Mouse (Mus musculus): ENCODE results near the gene Smoc2. TPM values are rescaled to one million over a fixed set of nuclear protein-coding genes. Genes with fewer than 3 reads are reported as not detected.
A peak's percentile ranks its signal among the peaks of the same experiment; 100 is the strongest.

Gene Smoc2
- polyA plus RNA-seq, 1 experiment from 2014 or later, result 3.0 TPM

DNA sequence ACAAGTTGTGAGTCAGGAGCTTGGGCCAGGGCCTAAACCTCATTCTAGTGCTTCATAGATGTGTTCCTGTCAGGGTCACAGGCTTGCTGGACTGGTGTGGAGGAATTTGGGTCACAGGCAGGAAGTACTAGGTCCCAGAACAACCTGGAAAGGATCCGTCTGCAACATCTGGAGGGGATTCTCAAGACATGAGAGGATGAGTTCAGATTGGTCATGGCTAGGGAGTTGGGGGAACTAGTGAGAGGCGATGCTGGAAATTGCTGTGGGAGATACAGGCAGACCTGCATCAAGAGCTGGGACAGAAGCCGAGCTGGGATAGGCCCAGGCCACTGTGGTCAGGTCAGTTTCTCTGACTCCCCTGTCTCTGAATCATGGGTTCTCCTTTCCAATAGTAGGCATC is 15.8 kb downstream of the Smoc2 start:
- Histone ChIP-seq H3K9me3 (replicated peaks; ENCODE audit: control insufficient read depth, low read length, poor library complexity, severe bottlenecking) (no peaks in the 10 kb centered on the region), H3K4me3 (ENCODE audit: low read depth, low read length) (no peak overlapping the region), H3K27me3 (ENCODE audit: control insufficient read depth, insufficient read depth, low read depth, low read length) (no peaks in the 10 kb centered on the region), H3K27ac (ENCODE audit: low read length) (no peak overlapping the region), H3K4me2 (ENCODE audit: low read length) (no peak overlapping the region), H3K4me1 (ENCODE audit: control insufficient read depth, insufficient read depth, low read length) (no peaks in the 10 kb centered on the region), H3K36me3 (ENCODE audit: control insufficient read depth, insufficient read depth, low read length) (no peaks in the 10 kb centered on the region), H3K9ac (ENCODE audit: low read depth, low read length) (no peak overlapping the region)
- 89% methylated on average over 3 of the region's 3 CpGs for WGBS
- ATAC-seq, result no peak

DNA sequence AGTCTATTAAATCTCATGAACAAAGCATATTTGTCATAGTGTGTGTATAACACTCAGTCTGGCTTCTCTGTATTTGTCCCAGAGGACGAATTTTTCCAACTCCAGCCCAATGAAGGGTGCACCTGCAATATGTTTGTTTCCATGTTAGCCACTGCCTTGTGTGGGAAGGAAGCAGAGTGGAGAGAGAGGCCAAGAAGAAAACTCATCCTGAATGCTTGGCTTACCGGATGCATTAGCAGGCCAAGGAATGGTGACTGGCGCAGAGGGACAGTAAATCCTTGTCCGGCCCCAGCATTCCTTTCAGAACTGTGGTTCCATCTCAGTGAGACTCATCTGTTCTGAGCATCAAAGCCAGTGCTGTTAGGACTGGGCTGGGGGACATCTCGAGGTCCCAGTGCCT is 21.1 kb downstream of the Smoc2 start:
- H3K27me3 ChIP-seq (ENCODE audit: control insufficient read depth, insufficient read depth, low read depth, low read length), result no peaks in the 10 kb centered on the region
- WGBS, result 86% methylated on average over 5 of the region's 5 CpGs
- no peak overlapping the region for H3K4me3 ChIP-seq (ENCODE audit: low read depth, low read length)
- H3K4me1 ChIP-seq (ENCODE audit: control insufficient read depth, insufficient read depth, low read length), result no peaks in the 10 kb centered on the region; the same call in 1 of the 2 replicates
- H3K9ac ChIP-seq (ENCODE audit: low read depth, low read length), result no peak overlapping the region
- no peaks in the 10 kb centered on the region for H3K9me3 ChIP-seq (replicated peaks; ENCODE audit: control insufficient read depth, low read length, poor library complexity, severe bottlenecking)
- ATAC-seq, result no peak
- no peak overlapping the region for H3K4me2 ChIP-seq (ENCODE audit: low read length)
- H3K36me3 ChIP-seq (ENCODE audit: control insufficient read depth, insufficient read depth, low read length), result no peaks in the 10 kb centered on the region
- H3K27ac ChIP-seq (ENCODE audit: low read length), result no peak overlapping the region

DNA sequence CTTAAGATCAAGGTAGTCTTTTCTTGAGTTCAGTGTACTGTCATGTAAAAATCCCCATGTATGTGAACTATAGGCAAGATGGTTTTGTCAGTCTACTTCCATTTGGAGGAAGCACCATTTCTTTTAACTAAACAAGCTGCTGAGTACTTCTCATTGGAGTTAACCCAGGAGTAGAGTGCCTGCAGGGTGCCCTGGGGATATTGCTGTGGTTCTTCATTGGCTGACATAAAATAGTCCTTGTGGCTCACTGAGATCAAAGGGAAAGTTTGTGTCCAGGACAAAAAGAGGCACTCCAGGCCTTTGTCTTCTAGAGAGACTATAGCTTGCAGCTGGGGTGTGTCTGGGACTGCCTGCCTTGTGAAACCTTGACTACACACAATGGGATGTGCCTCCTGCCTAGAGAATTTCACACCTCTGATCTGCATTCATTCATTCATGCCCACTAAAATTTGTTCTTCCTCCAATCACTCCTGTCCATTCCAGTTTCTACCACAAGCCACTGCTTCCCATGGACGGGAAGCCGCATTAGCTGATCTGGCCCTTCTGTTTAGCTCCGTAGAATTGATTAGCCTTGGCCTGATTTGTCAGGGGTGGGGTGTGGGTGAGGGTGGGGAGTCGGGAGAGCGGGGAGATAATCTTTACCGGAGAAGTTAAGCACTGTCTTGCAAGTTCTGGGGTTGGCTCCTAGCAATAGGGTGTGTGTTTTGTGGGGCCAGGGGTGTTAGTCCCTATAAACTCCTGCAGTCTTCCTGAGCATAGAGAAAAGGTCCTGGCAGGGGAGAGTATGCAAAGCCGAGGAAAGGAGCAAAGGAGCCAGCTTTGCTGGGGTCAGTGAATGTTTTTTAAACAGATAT is 22.4 kb downstream of the Smoc2 start:
- H3K27ac ChIP-seq (ENCODE audit: low read length), result no peak overlapping the region
- no peak overlapping the region for H3K4me3 ChIP-seq (ENCODE audit: low read depth, low read length)
- 9% methylated on average over 7 of the region's 7 CpGs for WGBS
- H3K4me2 ChIP-seq (ENCODE audit: low read length), result no peak overlapping the region
- H3K4me1 ChIP-seq (ENCODE audit: control insufficient read depth, insufficient read depth, low read length), result no peaks in the 10 kb centered on the region; the same call in 1 of the 2 replicates
- no peak; the same call in none of the 2 replicates for ATAC-seq
- no peaks in the 10 kb centered on the region for H3K36me3 ChIP-seq (ENCODE audit: control insufficient read depth, insufficient read depth, low read length)
- no peak overlapping the region for H3K9ac ChIP-seq (ENCODE audit: low read depth, low read length)
- H3K9me3 ChIP-seq (replicated peaks; ENCODE audit: control insufficient read depth, low read length, poor library complexity, severe bottlenecking), result no peaks in the 10 kb centered on the region
- no peaks in the 10 kb centered on the region for H3K27me3 ChIP-seq (ENCODE audit: control insufficient read depth, insufficient read depth, low read depth, low read length)

DNA sequence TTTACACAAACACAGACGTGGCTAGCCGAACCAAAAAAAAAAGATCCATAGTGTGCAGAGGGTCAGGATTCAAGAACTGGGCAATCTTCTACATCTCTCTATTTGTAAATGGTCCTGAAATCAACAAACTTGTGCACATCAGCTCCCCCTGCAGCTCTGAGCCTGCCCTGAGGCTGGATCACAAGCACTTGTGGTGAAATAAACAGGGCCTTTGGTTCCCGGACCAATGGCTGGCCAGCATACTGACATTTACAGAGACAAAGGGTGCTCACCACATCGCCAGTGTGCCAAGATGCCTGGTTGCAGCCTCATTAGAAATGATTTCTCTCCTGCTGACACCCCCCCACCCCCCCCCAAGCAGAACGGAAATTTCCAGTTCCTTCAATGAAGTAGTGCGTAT is 23.1 kb downstream of the Smoc2 start:
- H3K4me1 ChIP-seq (ENCODE audit: control insufficient read depth, insufficient read depth, low read length), result no peaks in the 10 kb centered on the region; the same call in 1 of the 2 replicates
- ATAC-seq, result 0 out of 2 replicates have a peak, but pooled peaks have one; percentile 60
- H3K9ac ChIP-seq (ENCODE audit: low read depth, low read length), result no peak overlapping the region
- no peak overlapping the region for H3K4me2 ChIP-seq (ENCODE audit: low read length)
- H3K27ac ChIP-seq (ENCODE audit: low read length), result no peak overlapping the region
- WGBS, result 24% methylated on average over 6 of the region's 6 CpGs
- H3K36me3 ChIP-seq (ENCODE audit: control insufficient read depth, insufficient read depth, low read length), result no peaks in the 10 kb centered on the region
- H3K9me3 ChIP-seq (replicated peaks; ENCODE audit: control insufficient read depth, low read length, poor library complexity, severe bottlenecking), result no peaks in the 10 kb centered on the region
- no peak overlapping the region for H3K4me3 ChIP-seq (ENCODE audit: low read depth, low read length)
- H3K27me3 ChIP-seq (ENCODE audit: control insufficient read depth, insufficient read depth, low read depth, low read length), result no peaks in the 10 kb centered on the region

DNA sequence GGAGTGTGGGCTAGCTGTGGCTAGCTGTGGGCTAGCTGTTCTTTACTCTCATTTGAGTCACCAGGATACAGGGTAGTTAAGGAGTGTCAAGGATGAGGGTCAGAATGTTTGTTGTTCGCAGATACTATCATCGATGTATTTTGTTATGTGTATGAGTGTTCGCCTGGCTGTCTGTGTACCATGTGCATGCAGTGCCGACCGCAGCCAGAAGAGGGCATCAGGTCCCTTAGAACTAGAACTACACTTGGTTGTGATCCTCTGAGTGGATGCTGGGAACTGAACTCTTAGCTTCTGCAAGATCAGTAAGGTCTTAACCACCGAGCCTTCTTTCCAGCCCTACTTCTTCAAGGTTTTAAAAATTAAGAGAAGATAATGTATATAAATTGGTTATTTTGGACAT is 24.4 kb downstream of the Smoc2 start:
- no peak overlapping the region for H3K27ac ChIP-seq (ENCODE audit: low read length)
- H3K36me3 ChIP-seq (ENCODE audit: control insufficient read depth, insufficient read depth, low read length), result no peaks in the 10 kb centered on the region
- H3K4me2 ChIP-seq (ENCODE audit: low read length), result no peak overlapping the region
- WGBS, result 95% methylated on average over 6 of the region's 6 CpGs
- no peaks in the 10 kb centered on the region for H3K9me3 ChIP-seq (replicated peaks; ENCODE audit: control insufficient read depth, low read length, poor library complexity, severe bottlenecking)
- H3K4me3 ChIP-seq (ENCODE audit: low read depth, low read length), result no peak overlapping the region
- ATAC-seq, result no peak
- no peak overlapping the region for H3K9ac ChIP-seq (ENCODE audit: low read depth, low read length)
- H3K4me1 ChIP-seq (ENCODE audit: control insufficient read depth, insufficient read depth, low read length), result no peaks in the 10 kb centered on the region; the same call in 1 of the 2 replicates
- H3K27me3 ChIP-seq (ENCODE audit: control insufficient read depth, insufficient read depth, low read depth, low read length), result no peaks in the 10 kb centered on the region

DNA sequence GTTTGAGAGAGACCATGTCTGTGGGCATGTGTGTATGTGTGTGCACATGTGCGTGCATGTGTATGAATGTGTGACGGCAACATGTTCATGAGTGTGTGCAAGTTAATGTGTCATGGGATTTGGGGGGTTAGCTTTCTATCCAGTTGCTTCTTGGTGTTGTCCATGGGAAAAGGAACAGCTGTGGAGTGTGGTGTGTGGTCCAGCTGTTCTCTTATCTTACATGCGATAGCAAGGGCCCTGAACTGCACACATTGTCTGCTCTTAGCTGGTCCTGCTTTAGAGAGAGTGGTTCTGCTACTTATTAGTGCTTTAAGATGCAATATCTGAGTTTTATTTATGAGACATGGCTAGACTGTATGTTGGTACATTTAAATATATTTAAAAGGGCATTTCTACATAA is 30.6 kb downstream of the Smoc2 start:
- WGBS, result 97% methylated on average over 3 of the region's 3 CpGs
- Histone ChIP-seq H3K4me1 (ENCODE audit: control insufficient read depth, insufficient read depth, low read length) (no peaks in the 10 kb centered on the region), H3K27ac (ENCODE audit: low read length) (no peak overlapping the region), H3K4me2 (ENCODE audit: low read length) (no peak overlapping the region), H3K27me3 (ENCODE audit: control insufficient read depth, insufficient read depth, low read depth, low read length) (no peaks in the 10 kb centered on the region), H3K4me3 (ENCODE audit: low read depth, low read length) (no peak overlapping the region), H3K9me3 (replicated peaks; ENCODE audit: control insufficient read depth, low read length, poor library complexity, severe bottlenecking) (no peaks in the 10 kb centered on the region), H3K9ac (ENCODE audit: low read depth, low read length) (no peak overlapping the region), H3K36me3 (ENCODE audit: control insufficient read depth, insufficient read depth, low read length) (no peaks in the 10 kb centered on the region)
- no peak for ATAC-seq

DNA sequence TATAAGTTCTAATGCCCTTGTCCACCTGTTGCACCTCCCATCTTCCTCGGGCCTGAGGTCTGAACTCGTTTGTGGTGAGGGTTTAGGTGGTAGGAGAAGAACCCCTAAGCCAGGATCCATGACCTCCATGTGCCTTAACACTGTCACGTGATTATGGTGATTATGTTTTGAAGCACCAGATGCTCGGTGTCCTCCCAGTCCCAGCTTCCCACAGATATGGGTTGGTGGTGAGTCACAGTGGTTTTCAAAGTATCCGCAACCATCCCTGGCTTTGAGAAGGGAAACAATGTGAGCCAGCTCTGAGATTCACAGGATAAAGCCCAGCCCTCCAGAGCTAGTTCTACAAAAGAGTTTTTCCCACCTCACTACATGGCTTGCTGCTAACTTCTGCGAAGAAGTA is 33.1 kb downstream of the Smoc2 start:
- H3K9me3 ChIP-seq (replicated peaks; ENCODE audit: control insufficient read depth, low read length, poor library complexity, severe bottlenecking), result no peaks in the 10 kb centered on the region
- H3K4me1 ChIP-seq (ENCODE audit: control insufficient read depth, insufficient read depth, low read length), result no peaks in the 10 kb centered on the region
- no peak for ATAC-seq
- 85% methylated on average over 6 of the region's 6 CpGs for WGBS
- no peak overlapping the region for H3K9ac ChIP-seq (ENCODE audit: low read depth, low read length)
- H3K4me2 ChIP-seq (ENCODE audit: low read length), result no peak overlapping the region
- no peak overlapping the region for H3K4me3 ChIP-seq (ENCODE audit: low read depth, low read length)
- no peak overlapping the region for H3K27ac ChIP-seq (ENCODE audit: low read length)
- H3K36me3 ChIP-seq (ENCODE audit: control insufficient read depth, insufficient read depth, low read length), result no peaks in the 10 kb centered on the region
- H3K27me3 ChIP-seq (ENCODE audit: control insufficient read depth, insufficient read depth, low read depth, low read length), result no peaks in the 10 kb centered on the region

DNA sequence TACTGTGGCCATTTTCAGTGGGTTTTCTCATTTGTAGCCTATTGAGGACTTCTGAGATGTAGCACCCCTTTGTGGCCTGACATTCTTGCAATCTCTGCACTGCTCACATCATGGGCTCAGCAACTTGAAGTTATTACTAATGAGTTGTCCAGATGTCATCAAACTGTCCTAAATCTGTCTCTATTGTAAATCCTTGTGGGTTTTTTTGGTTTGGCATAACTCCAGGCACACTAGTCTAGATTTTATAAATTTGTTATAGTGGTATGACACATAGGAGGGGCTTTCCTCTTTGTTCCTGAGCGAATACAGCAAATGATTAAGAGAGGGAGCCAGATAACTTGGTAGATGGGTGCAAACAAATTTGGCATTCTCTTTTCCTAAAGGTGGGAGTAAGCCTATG is 35.0 kb downstream of the Smoc2 start:
- Histone ChIP-seq H3K27me3 (ENCODE audit: control insufficient read depth, insufficient read depth, low read depth, low read length) (no peaks in the 10 kb centered on the region), H3K4me2 (ENCODE audit: low read length) (no peak overlapping the region), H3K4me3 (ENCODE audit: low read depth, low read length) (no peak overlapping the region), H3K9ac (ENCODE audit: low read depth, low read length) (no peak overlapping the region), H3K27ac (ENCODE audit: low read length) (no peak overlapping the region), H3K4me1 (ENCODE audit: control insufficient read depth, insufficient read depth, low read length) (no peaks in the 10 kb centered on the region), H3K36me3 (ENCODE audit: control insufficient read depth, insufficient read depth, low read length) (no peaks in the 10 kb centered on the region), H3K9me3 (replicated peaks; ENCODE audit: control insufficient read depth, low read length, poor library complexity, severe bottlenecking) (no peaks in the 10 kb centered on the region)
- WGBS, result 100% methylated on average over 1 of the region's 1 CpGs
- no peak for ATAC-seq

DNA sequence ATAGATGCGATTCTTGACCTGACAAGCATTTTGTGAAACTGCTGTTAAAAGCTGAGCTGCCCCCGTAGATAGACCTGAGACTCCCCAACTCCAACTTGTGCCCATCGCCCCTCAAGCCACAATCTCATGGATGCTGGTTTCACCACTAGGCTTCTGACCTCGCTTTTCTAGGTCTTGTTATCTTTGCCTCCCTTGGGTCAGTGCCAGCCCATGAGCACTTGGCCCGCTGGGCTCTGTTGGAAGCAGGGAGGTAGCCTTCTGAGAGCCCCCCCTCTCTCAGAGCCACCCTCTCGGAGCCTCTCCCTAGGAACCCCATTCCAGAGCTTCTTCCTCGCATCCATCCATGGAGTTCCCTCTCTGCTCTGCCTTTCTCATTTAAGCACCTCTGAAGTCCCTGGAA is 37.2 kb downstream of the Smoc2 start:
- Histone ChIP-seq H3K9me3 (replicated peaks; ENCODE audit: control insufficient read depth, low read length, poor library complexity, severe bottlenecking) (no peaks in the 10 kb centered on the region), H3K4me1 (ENCODE audit: control insufficient read depth, insufficient read depth, low read length) (no peaks in the 10 kb centered on the region), H3K4me2 (ENCODE audit: low read length) (no peak overlapping the region), H3K27ac (ENCODE audit: low read length) (no peak overlapping the region), H3K27me3 (ENCODE audit: control insufficient read depth, insufficient read depth, low read depth, low read length) (no peaks in the 10 kb centered on the region), H3K36me3 (ENCODE audit: control insufficient read depth, insufficient read depth, low read length) (no peaks in the 10 kb centered on the region), H3K4me3 (ENCODE audit: low read depth, low read length) (no peak overlapping the region), H3K9ac (ENCODE audit: low read depth, low read length) (no peak overlapping the region)
- ATAC-seq, result no peak
- WGBS, result 92% methylated on average over 7 of the region's 7 CpGs
